Mouse (Mus musculus): ENCODE data around the gene Slco3a1. TPM values are rescaled to one million over a fixed set of nuclear protein-coding genes. Genes with fewer than 3 reads are reported as not detected.

The Slco3a1 gene
- polyA plus RNA-seq, 1 experiment from 2014 or later, result 22.6 TPM

GRCm38 (mm10) chr7:74365623-74366022 lies 189.0 kb downstream of the Slco3a1 start:
- Histone ChIP-seq H3K27ac (ENCODE audit: low read depth, low read length) (no peak overlapping the region), H3K36me3 (ENCODE audit: control insufficient read depth, insufficient read depth, low read length) (no peaks in the 10 kb centered on the region), H3K4me3 (ENCODE audit: low read depth, low read length) (no peak overlapping the region), H3K4me1 (ENCODE audit: control insufficient read depth, insufficient read depth, low read length) (peaks cover 17% of the 10 kb centered on the region), H3K9ac (ENCODE audit: low read depth, low read length) (no peak overlapping the region), H3K4me2 (no peak overlapping the region), H3K27me3 (ENCODE audit: control insufficient read depth, insufficient read depth, low read length) (no peaks in the 10 kb centered on the region), H3K9me3 (replicated peaks; ENCODE audit: control insufficient read depth, low read length) (no peaks in the 10 kb centered on the region)
- ATAC-seq (replicated peaks; ENCODE audit: insufficient number of reproducible peaks, low FRiP score, low TSS enrichment), result no peak
- WGBS (ENCODE audit: insufficient replicate concordance), result 31% methylated on average over 4 of the region's 4 CpGs

GRCm38 (mm10) chr7:74364956-74365355 lies 189.6 kb downstream of the Slco3a1 start:
- ATAC-seq (replicated peaks; ENCODE audit: insufficient number of reproducible peaks, low FRiP score, low TSS enrichment), result no peak
- Histone ChIP-seq H3K4me1 (ENCODE audit: control insufficient read depth, insufficient read depth, low read length) (peaks cover 17% of the 10 kb centered on the region), H3K9ac (ENCODE audit: low read depth, low read length) (no peak overlapping the region), H3K27ac (ENCODE audit: low read depth, low read length) (no peak overlapping the region), H3K9me3 (replicated peaks; ENCODE audit: control insufficient read depth, low read length) (no peaks in the 10 kb centered on the region), H3K36me3 (ENCODE audit: control insufficient read depth, insufficient read depth, low read length) (no peaks in the 10 kb centered on the region), H3K4me2 (no peak overlapping the region), H3K27me3 (ENCODE audit: control insufficient read depth, insufficient read depth, low read length) (no peaks in the 10 kb centered on the region), H3K4me3 (ENCODE audit: low read depth, low read length) (no peak overlapping the region)
- WGBS (ENCODE audit: insufficient replicate concordance), result 73% methylated on average over 3 of the region's 3 CpGs

GRCm38 (mm10) chr7:74363440-74363839 lies 191.1 kb downstream of the Slco3a1 start:
- H3K4me1 ChIP-seq (ENCODE audit: control insufficient read depth, insufficient read depth, low read length), result peaks cover 17% of the 10 kb centered on the region
- no peak overlapping the region for H3K4me2 ChIP-seq
- no peak overlapping the region for H3K4me3 ChIP-seq (ENCODE audit: low read depth, low read length)
- H3K27me3 ChIP-seq (ENCODE audit: control insufficient read depth, insufficient read depth, low read length), result no peaks in the 10 kb centered on the region
- H3K27ac ChIP-seq (ENCODE audit: low read depth, low read length), result no peak overlapping the region
- ATAC-seq (replicated peaks; ENCODE audit: insufficient number of reproducible peaks, low FRiP score, low TSS enrichment), result no peak
- WGBS (ENCODE audit: insufficient replicate concordance), result 64% methylated on average over 2 of the region's 2 CpGs
- no peak overlapping the region for H3K9ac ChIP-seq (ENCODE audit: low read depth, low read length)
- no peaks in the 10 kb centered on the region for H3K36me3 ChIP-seq (ENCODE audit: control insufficient read depth, insufficient read depth, low read length)
- no peaks in the 10 kb centered on the region for H3K9me3 ChIP-seq (replicated peaks; ENCODE audit: control insufficient read depth, low read length)

- no peaks in the 10 kb centered on the region for H3K36me3 ChIP-seq (ENCODE audit: control insufficient read depth, insufficient read depth, low read length)
- WGBS (ENCODE audit: insufficient replicate concordance), result 73% methylated on average over 2 of the region's 2 CpGs
- no peaks in the 10 kb centered on the region for H3K27me3 ChIP-seq (ENCODE audit: control insufficient read depth, insufficient read depth, low read length)
- peaks cover 13% of the 10 kb centered on the region for H3K4me1 ChIP-seq (ENCODE audit: control insufficient read depth, insufficient read depth, low read length)
- no peak for ATAC-seq (replicated peaks; ENCODE audit: insufficient number of reproducible peaks, low FRiP score, low TSS enrichment)
- H3K4me2 ChIP-seq, result no peak overlapping the region
- H3K9me3 ChIP-seq (replicated peaks; ENCODE audit: control insufficient read depth, low read length), result no peaks in the 10 kb centered on the region
- H3K4me3 ChIP-seq (ENCODE audit: low read depth, low read length), result no peak overlapping the region
- no peak overlapping the region for H3K27ac ChIP-seq (ENCODE audit: low read depth, low read length)
- H3K9ac ChIP-seq (ENCODE audit: low read depth, low read length), result no peak overlapping the region
Measured at GRCm38 (mm10) chr7:74361677-74362076, 192.9 kb downstream of the Slco3a1 start.

- H3K4me3 ChIP-seq (ENCODE audit: low read depth, low read length), result no peak overlapping the region
- H3K9ac ChIP-seq (ENCODE audit: low read depth, low read length), result no peak overlapping the region
- H3K27ac ChIP-seq (ENCODE audit: low read depth, low read length), result no peak overlapping the region
- H3K27me3 ChIP-seq (ENCODE audit: control insufficient read depth, insufficient read depth, low read length), result no peaks in the 10 kb centered on the region
- no peak overlapping the region for H3K4me2 ChIP-seq
- ATAC-seq (replicated peaks; ENCODE audit: insufficient number of reproducible peaks, low FRiP score, low TSS enrichment), result no peak
- H3K9me3 ChIP-seq (replicated peaks; ENCODE audit: control insufficient read depth, low read length), result no peaks in the 10 kb centered on the region
- H3K36me3 ChIP-seq (ENCODE audit: control insufficient read depth, insufficient read depth, low read length), result no peaks in the 10 kb centered on the region
- H3K4me1 ChIP-seq (ENCODE audit: control insufficient read depth, insufficient read depth, low read length), result 0 out of 2 replicates have a peak, but pooled peaks cover 3% of the 10 kb centered on the region
Measured at GRCm38 (mm10) chr7:74357027-74357426, 197.6 kb downstream of the Slco3a1 start.

- 48% methylated on average over 8 of the region's 8 CpGs for WGBS (ENCODE audit: insufficient replicate concordance)
- Histone ChIP-seq H3K27ac (ENCODE audit: low read depth, low read length) (no peak overlapping the region), H3K9me3 (replicated peaks; ENCODE audit: control insufficient read depth, low read length) (no peaks in the 10 kb centered on the region), H3K4me1 (ENCODE audit: control insufficient read depth, insufficient read depth, low read length) (0 out of 2 replicates have a peak, but pooled peaks cover 3% of the 10 kb centered on the region), H3K36me3 (ENCODE audit: control insufficient read depth, insufficient read depth, low read length) (no peaks in the 10 kb centered on the region), H3K4me2 (no peak overlapping the region), H3K9ac (ENCODE audit: low read depth, low read length) (0 out of 2 replicates have a peak overlapping the region, but pooled peaks have one; percentile 10), H3K27me3 (ENCODE audit: control insufficient read depth, insufficient read depth, low read length) (no peaks in the 10 kb centered on the region), H3K4me3 (ENCODE audit: low read depth, low read length) (no peak overlapping the region)
- no peak for ATAC-seq (replicated peaks; ENCODE audit: insufficient number of reproducible peaks, low FRiP score, low TSS enrichment)
Measured at GRCm38 (mm10) chr7:74354527-74355256, 199.9 kb downstream of the Slco3a1 start.

- Histone ChIP-seq H3K27me3 (ENCODE audit: control insufficient read depth, insufficient read depth, low read length) (no peaks in the 10 kb centered on the region), H3K9ac (ENCODE audit: low read depth, low read length) (0 out of 2 replicates have a peak overlapping the region, but pooled peaks have one; percentile 10), H3K4me3 (ENCODE audit: low read depth, low read length) (no peak overlapping the region), H3K36me3 (ENCODE audit: control insufficient read depth, insufficient read depth, low read length) (no peaks in the 10 kb centered on the region), H3K27ac (ENCODE audit: low read depth, low read length) (no peak overlapping the region), H3K9me3 (replicated peaks; ENCODE audit: control insufficient read depth, low read length) (no peaks in the 10 kb centered on the region), H3K4me2 (no peak overlapping the region), H3K4me1 (ENCODE audit: control insufficient read depth, insufficient read depth, low read length) (0 out of 2 replicates have a peak, but pooled peaks cover 3% of the 10 kb centered on the region)
- 77% methylated on average over 13 of the region's 13 CpGs for WGBS (ENCODE audit: insufficient replicate concordance)
- no peak for ATAC-seq (replicated peaks; ENCODE audit: insufficient number of reproducible peaks, low FRiP score, low TSS enrichment)
Measured at GRCm38 (mm10) chr7:74353707-74354468, 200.7 kb downstream of the Slco3a1 start.

- WGBS (ENCODE audit: insufficient replicate concordance), result 89% methylated on average over 7 of the region's 7 CpGs
- no peak overlapping the region for H3K27ac ChIP-seq (ENCODE audit: low read depth, low read length)
Measured at GRCm38 (mm10) chr7:74353240-74353639, 201.3 kb downstream of the Slco3a1 start.

More at GRCm38 (mm10) chr7:74353240-74353639, 201.3 kb downstream of the Slco3a1 start:
- Histone ChIP-seq H3K36me3 (ENCODE audit: control insufficient read depth, insufficient read depth, low read length) (no peaks in the 10 kb centered on the region), H3K4me3 (ENCODE audit: low read depth, low read length) (no peak overlapping the region), H3K9me3 (replicated peaks; ENCODE audit: control insufficient read depth, low read length) (no peaks in the 10 kb centered on the region), H3K4me2 (no peak overlapping the region), H3K27me3 (ENCODE audit: control insufficient read depth, insufficient read depth, low read length) (no peaks in the 10 kb centered on the region), H3K4me1 (ENCODE audit: control insufficient read depth, insufficient read depth, low read length) (0 out of 2 replicates have a peak, but pooled peaks cover 3% of the 10 kb centered on the region), H3K9ac (ENCODE audit: low read depth, low read length) (no peak overlapping the region)
- no peak for ATAC-seq (replicated peaks; ENCODE audit: insufficient number of reproducible peaks, low FRiP score, low TSS enrichment)

Data from heart, embryonic 11.5 days (tissue).